Mouse (Mus musculus) right cerebral cortex, adult 18-20 months (tissue): ENCODE results near the gene Vmn1r37.
"Not testable (repeated sequence)": the region's sequence is repeated elsewhere in the genome, so short reads cannot be mapped to it uniquely, and the experiment has no call there.

Experiments
- DNase-seq: peaks from one replicate; pipeline ENCODE4 v3.0.0; 2022; ENCODE audit warnings: mixed read lengths

The Vmn1r37 gene

GRCm38 (mm10) chr6:66729082-66729481 lies at the start of gene Vmn1r37:
Gene Vmn1r37, plus strand, starts transcription at chr6:66729382.
- not testable (repeated sequence) for DNase-seq

DNA sequence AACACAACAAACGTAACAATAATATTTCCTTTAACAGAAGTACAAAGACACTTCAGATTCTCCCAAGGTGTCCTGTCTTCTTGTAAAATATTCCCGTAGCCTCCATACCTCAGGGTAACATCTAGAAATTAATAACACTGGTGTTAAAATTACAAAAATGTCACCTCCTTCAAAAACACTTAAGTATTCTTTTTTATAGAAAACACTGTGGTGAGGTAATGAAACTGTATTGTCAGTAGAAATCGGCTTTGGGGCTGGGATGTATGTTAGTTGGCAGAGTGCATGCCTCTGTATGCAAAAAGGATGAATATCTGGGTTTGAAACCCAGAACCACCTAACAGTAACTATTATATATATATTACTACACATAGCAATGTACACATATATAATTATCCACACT lies 43.4 kb upstream of the Vmn1r37 start, which contains the start of gene Vmn1r35:
Gene Vmn1r35 (minus strand): TSS at position 101 of the 400 bp plus-strand sequence.
- DNase-seq, result no peak

- no peak for DNase-seq
These were observed 20.3 kb upstream of the Vmn1r37 start for GRCm38 (mm10) chr6:66708901-66709300.

GRCm38 (mm10) chr6:66713854-66714253 lies 15.3 kb upstream of the Vmn1r37 start:
- no peak for DNase-seq

GRCm38 (mm10) chr6:66719068-66719467 lies 10.1 kb upstream of the Vmn1r37 start, which contains the start of gene Vmn1r36:
Gene Vmn1r36, minus strand, starts transcription at chr6:66719168.
- DNase-seq, result not testable (repeated sequence)

- DNase-seq, result not testable (repeated sequence)
These were observed 53.3 kb downstream of the Vmn1r37 start, which contains the start of gene Vmn1r38 for GRCm38 (mm10) chr6:66782527-66782926. Gene Vmn1r38, minus strand, starts transcription at chr6:66782627.
